Mouse (Mus musculus) ES-Bruce4 (cell line): ENCODE data around the gene Myl12a. TPM values are rescaled to one million over a fixed set of nuclear protein-coding genes. Genes with fewer than 3 reads are reported as not detected.

Experiments used
- H3K27ac ChIP-seq: 2 replicates; pipeline ENCODE4 v1.5.1; 2012; ENCODE audit warnings: low read length, inconsistent platforms; ENCODE audit not compliant: insufficient read depth
- H3K27me3 ChIP-seq: 2 replicates; pipeline ENCODE4 v1.6.1; 2012; ENCODE audit warnings: mild to moderate bottlenecking, low read length, inconsistent platforms; ENCODE audit not compliant: control insufficient read depth, poor library complexity, insufficient read depth, severe bottlenecking
- H3K36me3 ChIP-seq: 2 replicates; pipeline ENCODE4 v1.6.1; 2012; ENCODE audit warnings: inconsistent platforms, mild to moderate bottlenecking, low read length, moderate library complexity; ENCODE audit not compliant: control insufficient read depth, poor library complexity, insufficient read depth, severe bottlenecking
- H3K4me1 ChIP-seq: one replicate; pipeline ENCODE4 v1.8.1; 2011; ENCODE audit warnings: low read length; ENCODE audit not compliant: control insufficient read depth, insufficient read depth
- H3K4me3 ChIP-seq: 2 replicates; pipeline ENCODE4 v1.5.1; 2011; ENCODE audit warnings: low read depth, mild to moderate bottlenecking, low read length
- H3K9ac ChIP-seq: 2 replicates; pipeline ENCODE4 v1.6.1; 2012; ENCODE audit warnings: low read depth, mild to moderate bottlenecking, inconsistent platforms; ENCODE audit not compliant: poor library complexity, severe bottlenecking
- H3K9me3 ChIP-seq: replicated peaks from 2 replicates; pipeline ENCODE4 v1.6.1; 2012; ENCODE audit warnings: mild to moderate bottlenecking, low read length, inconsistent platforms; ENCODE audit not compliant: control insufficient read depth, poor library complexity, insufficient read depth, severe bottlenecking
- CTCF ChIP-seq: IDR thresholded peaks from one replicate; pipeline ENCODE4 v1.8.1; 2011; ENCODE audit warnings: low read depth, low read length
- EP300 ChIP-seq: IDR thresholded peaks from 2 replicates; pipeline ENCODE4 v1.6.1; 2011; ENCODE audit warnings: low read depth, low read length; ENCODE audit not compliant: insufficient read depth
- POLR2A ChIP-seq: IDR thresholded peaks from one replicate; pipeline ENCODE4 v1.8.1; 2011; ENCODE audit warnings: low read length; ENCODE audit not compliant: insufficient read depth
- polyA plus RNA-seq: library from polyadenylated mRNA; stranded (reverse); fragments of >200 nt; gene quantifications from 2 replicates; pipeline ENCODE4 v1.2.4, GENCODE M21; 2011; ENCODE audit warnings: low read depth; ENCODE audit not compliant: missing spikeins, insufficient read depth, insufficient read length

The Myl12a gene
- polyA plus RNA-seq, 1 experiment, result 626 TPM

DNA sequence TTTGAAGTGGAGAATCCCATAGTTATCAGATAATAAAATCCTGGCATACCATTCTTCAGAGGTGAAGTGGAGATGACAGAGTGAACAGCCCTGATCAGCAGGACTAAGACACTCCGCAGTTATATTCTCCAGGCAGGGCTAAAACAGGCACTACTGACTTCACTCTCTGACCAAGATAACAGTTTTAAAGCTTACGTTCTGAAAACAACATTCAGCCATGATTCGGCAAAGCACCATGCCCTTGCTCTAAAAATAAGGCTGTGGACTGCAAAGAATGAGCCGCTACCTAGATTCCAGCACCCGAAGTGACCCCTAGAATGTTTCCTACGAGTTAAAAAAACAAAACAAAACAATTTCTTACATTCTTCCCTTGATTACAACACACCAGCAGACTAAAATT, 4.8 kb downstream of the Myl12a start:
- TF ChIP-seq CTCF (no peak), EP300 (no peak), POLR2A (no peak)
- Histone ChIP-seq H3K9ac (no peak overlapping the region), H3K27me3 (no peaks in the 10 kb centered on the region), H3K4me3 (no peak overlapping the region), H3K36me3 (peaks cover 27% of the 10 kb centered on the region), H3K27ac (no peak overlapping the region), H3K4me1 (peaks cover 2% of the 10 kb centered on the region), H3K9me3 (no peaks in the 10 kb centered on the region)

GRCm38 (mm10) chr17:70995551-70995950, 7.1 kb downstream of the Myl12a start:
- TF ChIP-seq CTCF (no peak), POLR2A (no peak), EP300 (no peak)

DNA sequence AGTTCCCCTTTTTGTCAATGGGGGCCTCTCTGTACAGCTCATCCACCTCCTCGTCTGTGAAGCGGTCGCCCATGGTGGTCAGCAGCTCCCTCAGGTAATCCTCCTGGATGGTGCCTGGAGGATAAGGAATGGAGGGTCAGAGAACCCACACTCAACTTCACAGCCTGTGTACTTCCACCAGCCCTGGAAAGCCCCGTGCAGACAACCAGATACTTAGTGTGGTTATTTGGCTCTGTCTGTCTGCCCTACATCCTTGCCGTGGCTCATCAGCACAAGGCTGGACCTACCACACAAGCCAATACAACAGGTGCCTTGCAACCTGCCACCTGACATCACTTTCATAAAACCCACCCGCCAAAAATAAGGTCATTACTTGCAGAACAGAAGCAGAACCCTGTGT, 8.0 kb downstream of the Myl12a start:
- Histone ChIP-seq H3K27ac (no peak overlapping the region), H3K9ac (no peak overlapping the region), H3K27me3 (no peaks in the 10 kb centered on the region), H3K4me1 (peaks cover 2% of the 10 kb centered on the region), H3K36me3 (peaks cover 23% of the 10 kb centered on the region), H3K4me3 (no peak overlapping the region), H3K9me3 (no peaks in the 10 kb centered on the region)
- TF ChIP-seq EP300 (no peak), CTCF (no peak), POLR2A (no peak)

More at GRCm38 (mm10) chr17:70995551-70995950, 7.1 kb downstream of the Myl12a start:
- Histone ChIP-seq H3K4me1 (peaks cover 2% of the 10 kb centered on the region), H3K36me3 (peaks cover 27% of the 10 kb centered on the region), H3K9me3 (no peaks in the 10 kb centered on the region), H3K9ac (no peak overlapping the region), H3K27me3 (no peaks in the 10 kb centered on the region), H3K27ac (no peak overlapping the region), H3K4me3 (no peak overlapping the region)

DNA sequence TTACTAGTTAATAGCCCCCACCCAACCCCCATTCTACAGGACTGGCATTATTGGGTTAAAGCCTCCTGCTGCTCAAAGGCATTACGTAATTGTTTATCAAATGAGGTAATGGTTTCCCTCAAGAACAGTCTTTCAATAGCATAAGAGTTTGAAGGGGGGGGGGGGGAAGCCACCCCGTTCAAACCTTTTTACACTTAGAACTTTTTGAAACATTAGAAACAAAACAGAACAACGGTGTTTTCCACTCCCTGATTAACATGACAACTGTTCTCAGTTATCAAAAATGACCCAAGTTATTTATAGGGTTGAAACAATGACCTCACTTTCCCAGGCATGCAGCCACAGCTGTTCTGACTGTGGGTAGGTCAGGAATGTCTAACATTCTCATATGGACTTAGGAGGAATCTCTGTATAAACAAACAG, 9.3 kb downstream of the Myl12a start:
- no peak overlapping the region for H3K4me3 ChIP-seq
- no peaks in the 10 kb centered on the region for H3K9me3 ChIP-seq
- H3K36me3 ChIP-seq, result peaks cover 23% of the 10 kb centered on the region
- no peaks in the 10 kb centered on the region for H3K27me3 ChIP-seq
- H3K27ac ChIP-seq, result no peak overlapping the region
- H3K4me1 ChIP-seq, result peaks cover 2% of the 10 kb centered on the region
- no peak overlapping the region for H3K9ac ChIP-seq
- TF ChIP-seq EP300 (no peak), POLR2A (no peak), CTCF (no peak)

- Histone ChIP-seq H3K36me3 (peaks cover 30% of the 10 kb centered on the region), H3K27ac (peak overlapping the region; percentile 73)
Measured at GRCm38 (mm10) chr17:70992662-70993061, 10.0 kb downstream of the Myl12a start.

DNA sequence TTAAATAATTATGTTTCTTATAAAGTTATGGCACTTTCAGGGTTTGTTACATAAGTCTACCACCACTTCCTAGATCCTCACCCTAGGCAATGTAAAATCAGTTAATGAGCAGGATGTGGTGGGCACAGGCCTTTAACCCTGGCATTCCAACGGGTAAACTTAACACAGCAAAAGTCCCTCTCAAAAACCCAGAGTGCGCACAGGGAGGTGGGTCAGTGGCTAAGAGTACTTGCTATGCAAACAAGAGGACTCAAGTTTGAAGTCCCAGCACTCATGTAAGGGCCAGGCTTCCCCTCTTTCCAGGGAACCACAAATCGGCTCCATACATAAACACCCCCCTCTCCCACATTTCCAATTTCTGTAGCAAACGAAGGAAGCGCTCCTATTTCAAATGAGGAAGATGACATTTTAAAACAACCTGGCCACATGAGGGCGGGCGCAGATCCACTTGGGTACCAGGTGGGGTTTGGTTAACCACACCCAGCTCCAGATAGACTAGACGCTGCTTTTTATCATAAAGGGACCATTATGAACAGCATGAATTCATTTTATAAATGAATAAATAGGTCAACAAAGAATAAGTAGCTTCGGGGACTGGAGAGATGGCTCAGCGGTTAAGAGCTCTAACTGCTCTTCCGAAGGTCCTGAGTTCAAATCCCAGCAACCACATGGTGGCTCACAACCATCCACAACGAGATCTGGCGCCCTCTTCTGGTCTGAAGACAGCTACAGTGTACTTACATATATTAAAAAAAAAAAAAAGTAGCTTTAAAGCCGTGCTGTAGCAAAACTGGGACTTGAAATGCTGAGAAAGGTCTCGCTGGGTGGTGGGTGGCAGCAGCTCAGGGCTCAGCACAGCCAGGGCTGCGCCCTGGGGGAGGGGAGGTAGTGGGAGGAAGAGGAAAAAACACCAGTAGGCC, 10.7 kb downstream of the Myl12a start:
- Histone ChIP-seq H3K27me3 (no peaks in the 10 kb centered on the region), H3K27ac (peak overlapping the region; percentile 96), H3K36me3 (peaks cover 35% of the 10 kb centered on the region), H3K9ac (peak overlapping the region; percentile 67; the same call in 1 of the 2 replicates), H3K9me3 (no peaks in the 10 kb centered on the region), H3K4me3 (no peak overlapping the region), H3K4me1 (peaks cover 4% of the 10 kb centered on the region)
- TF ChIP-seq EP300 (no peak), CTCF (peak; percentile 34)

More at GRCm38 (mm10) chr17:70992662-70993061, 10.0 kb downstream of the Myl12a start:
- no peak for TF ChIP-seq EP300
- no peak for TF ChIP-seq CTCF
- TF ChIP-seq POLR2A, result no peak
- no peaks in the 10 kb centered on the region for H3K9me3 ChIP-seq
- no peak overlapping the region for H3K4me3 ChIP-seq
- no peak overlapping the region for H3K9ac ChIP-seq
- H3K4me1 ChIP-seq, result peaks cover 4% of the 10 kb centered on the region
- H3K27me3 ChIP-seq, result no peaks in the 10 kb centered on the region
